ENCODE assay signal across 8 mouse cellular contexts in genomic region chr11:72446311-72447105, GRCm38 (mm10). TPM values are rescaled to one million over a fixed set of nuclear protein-coding genes. Genes with fewer than 3 reads are reported as not detected.
DNase-seq lines count a peak whose midpoint lies in the region; ATAC-seq and TF ChIP-seq lines count a peak whose summit lies in the region.

No protein-coding gene starts in this region.

- no peak overlapping the region for H3K9ac ChIP-seq in embryonic facial prominence, embryonic 11.5 days (replicated peaks; ENCODE audit: low read length)

- TF ChIP-seq CTCF in testis, adult 2 months (IDR thresholded peaks at IDR 0.05; ENCODE audit: control insufficient read depth, insufficient read depth, insufficient replicate concordance, low read depth, low read length): peak; percentile 73; the same call in 1 of the 2 replicates

- TF ChIP-seq POLR2A in testis, adult 2 months (IDR thresholded peaks at IDR 0.05; ENCODE audit: control insufficient read depth, low read depth, low read length): no peak

- no peaks in the 10 kb centered on the region for H3K9me3 ChIP-seq in embryonic facial prominence, embryonic 11.5 days (replicated peaks; ENCODE audit: control insufficient read depth, low read length)

- ATAC-seq in embryonic facial prominence, embryonic 11.5 days (replicated peaks; ENCODE audit: insufficient number of reproducible peaks, low FRiP score, low TSS enrichment, low read depth): no peak
- ATAC-seq in megakaryocyte-erythroid progenitor cell, adult 5-6 weeks (replicated peaks; ENCODE audit: low FRiP score, low TSS enrichment, poor library complexity, severe bottlenecking): peak; percentile 43

- H3K4me1 ChIP-seq in testis, adult 2 months (ENCODE audit: control insufficient read depth, insufficient read depth, low read length): peaks cover 3% of the 10 kb centered on the region
- H3K4me1 ChIP-seq in embryonic facial prominence, embryonic 11.5 days (ENCODE audit: control insufficient read depth, insufficient read depth, low read length): no peaks in the 10 kb centered on the region; the same call in 1 of the 2 replicates

- DNase-seq in frontal cortex, postnatal 36 days (ENCODE audit: low spot score in 2 of 2): peak; percentile 45 to 47
- no peak for DNase-seq in frontal cortex, postnatal 10 days (ENCODE audit: low spot score in 2 of 2)
- no peak for DNase-seq in testis, postnatal 14 days (ENCODE audit: low spot score)
- peak; percentile 61 for DNase-seq in embryonic facial prominence, embryonic 11.5 days (ENCODE audit: low spot score)
- no peak for DNase-seq in ovary, postnatal 10 days (ENCODE audit: low spot score)
- DNase-seq in gastrocnemius, postnatal 25 days: no peak

- no peak overlapping the region for H3K4me2 ChIP-seq in embryonic facial prominence, embryonic 11.5 days (ENCODE audit: low read depth, low read length)

- H3K4me3 ChIP-seq in testis, adult 2 months (ENCODE audit: control insufficient read depth, low read depth, low read length): no peak overlapping the region
- no peak overlapping the region for H3K4me3 ChIP-seq in embryonic facial prominence, embryonic 11.5 days (ENCODE audit: low read depth, low read length)

- WGBS in embryonic facial prominence, embryonic 11.5 days: 84% methylated on average over 6 of the region's 6 CpGs

- no peaks in the 10 kb centered on the region for H3K27me3 ChIP-seq in testis, adult 2 months (ENCODE audit: control insufficient read depth, insufficient read depth, low read length)
- no peaks in the 10 kb centered on the region for H3K27me3 ChIP-seq in embryonic facial prominence, embryonic 11.5 days (ENCODE audit: control insufficient read depth, insufficient read depth, low read length)

- no peaks in the 10 kb centered on the region; the same call in 1 of the 2 replicates for H3K36me3 ChIP-seq in testis, adult 2 months (ENCODE audit: control insufficient read depth, insufficient read depth, low read length)
- H3K36me3 ChIP-seq in embryonic facial prominence, embryonic 11.5 days (replicated peaks; ENCODE audit: control insufficient read depth, insufficient read depth, low read depth, low read length): peaks cover 35% of the 10 kb centered on the region

- H3K27ac ChIP-seq in testis, adult 2 months (ENCODE audit: control insufficient read depth, insufficient read depth, low read depth, low read length): no peak overlapping the region
- no peak overlapping the region for H3K27ac ChIP-seq in embryonic facial prominence, embryonic 11.5 days (replicated peaks; ENCODE audit: low read depth, low read length)

RNA-seq across cellular contexts. Expression of gene Mybbp1a, which starts 5.4 kb away (rescaled TPM):
- polyA plus RNA-seq in testis, adult 2 months (2012; rRNA removed): 13.6 and 14.0 TPM in 2 replicates
- 171 and 191 TPM in 2 replicates for polyA plus RNA-seq in embryonic facial prominence, embryonic 11.5 days (2014; fragmentation: Nextera tagmentation; extraction: Ambion mirVana)
- 215 and 248 TPM in 2 replicates for total RNA-seq in megakaryocyte-erythroid progenitor cell, adult 5-6 weeks (2014; fragmentation: Nextera tagmentation)
- 185 and 248 TPM in 2 replicates for total RNA-seq in megakaryocyte-erythroid progenitor cell, adult 5-6 weeks (2017)
- 10 to 100 TPM; 52.1 to 56.5 TPM for total RNA-seq in gastrocnemius, postnatal 25 days (2021)

RNA-seq across cellular contexts. Expression of gene Ggt6, which starts 11.2 kb away (rescaled TPM):
- polyA plus RNA-seq in testis, adult 2 months (2012; rRNA removed): 0.10 TPM in 2 replicates
- not detected in 2 replicates for polyA plus RNA-seq in embryonic facial prominence, embryonic 11.5 days (2014; fragmentation: Nextera tagmentation; extraction: Ambion mirVana)
- total RNA-seq in megakaryocyte-erythroid progenitor cell, adult 5-6 weeks (2014; fragmentation: Nextera tagmentation): not detected in 2 replicates
- total RNA-seq in megakaryocyte-erythroid progenitor cell, adult 5-6 weeks (2017): not detected in 2 replicates
- total RNA-seq in gastrocnemius, postnatal 25 days (2021): under 1 TPM; 0.38 TPM

RNA-seq across cellular contexts. Expression of gene Smtnl2, which starts 35.0 kb away (rescaled TPM):
- 2.1 and 2.5 TPM in 2 replicates for polyA plus RNA-seq in testis, adult 2 months (2012; rRNA removed)
- polyA plus RNA-seq in embryonic facial prominence, embryonic 11.5 days (2014; fragmentation: Nextera tagmentation; extraction: Ambion mirVana): 8.0 TPM in 2 replicates
- total RNA-seq in megakaryocyte-erythroid progenitor cell, adult 5-6 weeks (2014; fragmentation: Nextera tagmentation): 0.50 and 0.52 TPM in 2 replicates
- total RNA-seq in megakaryocyte-erythroid progenitor cell, adult 5-6 weeks (2017): 0.11 TPM in 1 of 2 replicates, not detected in the other
- total RNA-seq in gastrocnemius, postnatal 25 days (2021): 100 to 1,000 TPM; 219 to 223 TPM

RNA-seq across cellular contexts. Expression of gene Spns2, which starts 43.2 kb away (rescaled TPM):
- polyA plus RNA-seq in testis, adult 2 months (2012; rRNA removed): 11.4 and 12.1 TPM in 2 replicates
- polyA plus RNA-seq in embryonic facial prominence, embryonic 11.5 days (2014; fragmentation: Nextera tagmentation; extraction: Ambion mirVana): 3.0 and 3.2 TPM in 2 replicates
- total RNA-seq in megakaryocyte-erythroid progenitor cell, adult 5-6 weeks (2014; fragmentation: Nextera tagmentation): 38.3 and 46.8 TPM in 2 replicates
- 16.0 and 23.3 TPM in 2 replicates for total RNA-seq in megakaryocyte-erythroid progenitor cell, adult 5-6 weeks (2017)
- total RNA-seq in gastrocnemius, postnatal 25 days (2021): 10 to 100 TPM; 12.4 to 16.9 TPM

Comparison
In these comparisons a context has a peak if more than half of its experiments do, and no peak if none do; other contexts are left out.
1. DNase-seq: peak in frontal cortex, postnatal 36 days (2 of 2) and embryonic facial prominence, embryonic 11.5 days (single experiment); none in frontal cortex, postnatal 10 days (0 of 2), testis, postnatal 14 days (single experiment), ovary, postnatal 10 days (single experiment) and gastrocnemius, postnatal 25 days (single experiment).
2. RNA of gene Smtnl2, which starts 35.0 kb away (total RNA-seq): 219 to 223 TPM in gastrocnemius, postnatal 25 days; 0.11 to 0.52 TPM in megakaryocyte-erythroid progenitor cell, adult 5-6 weeks; every median in the first group is over 100 times any median in the second.